Mouse (Mus musculus): ENCODE results near the gene Dennd1b.

Gene Dennd1b

DNA sequence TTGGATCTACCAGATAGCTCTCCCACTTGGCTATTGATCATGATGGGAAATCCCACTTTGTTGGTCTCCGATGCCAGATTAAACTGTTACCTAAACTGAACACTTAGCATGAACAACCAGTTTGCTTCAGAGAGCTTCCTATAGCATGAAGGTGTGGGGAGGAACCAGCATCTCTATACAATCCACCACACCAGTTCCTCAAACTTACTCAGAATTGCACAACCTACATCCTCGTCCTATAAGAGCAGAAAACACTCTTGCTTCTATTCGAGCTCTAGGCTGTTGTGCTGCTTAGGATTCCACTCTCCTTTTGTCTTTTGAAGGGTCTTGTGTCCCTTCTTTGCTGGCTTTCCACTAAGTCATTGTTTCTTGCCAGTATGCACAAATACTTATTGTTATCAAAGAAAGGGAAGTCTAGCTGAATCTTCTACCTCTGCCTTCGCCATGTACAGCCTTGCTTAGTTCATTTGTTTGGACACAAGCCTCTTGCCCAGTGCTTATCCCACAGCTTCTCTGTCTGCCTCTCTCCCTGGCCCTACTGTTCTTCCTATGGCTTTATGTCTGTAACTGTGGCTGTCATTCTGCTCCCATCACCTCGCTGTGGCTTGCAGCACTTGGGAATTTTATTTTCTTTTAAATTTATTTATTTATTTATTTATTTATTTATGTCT is 52.0 kb downstream of the Dennd1b start:
- in situ Hi-C loops (cut with MboI): no loop called here

DNA sequence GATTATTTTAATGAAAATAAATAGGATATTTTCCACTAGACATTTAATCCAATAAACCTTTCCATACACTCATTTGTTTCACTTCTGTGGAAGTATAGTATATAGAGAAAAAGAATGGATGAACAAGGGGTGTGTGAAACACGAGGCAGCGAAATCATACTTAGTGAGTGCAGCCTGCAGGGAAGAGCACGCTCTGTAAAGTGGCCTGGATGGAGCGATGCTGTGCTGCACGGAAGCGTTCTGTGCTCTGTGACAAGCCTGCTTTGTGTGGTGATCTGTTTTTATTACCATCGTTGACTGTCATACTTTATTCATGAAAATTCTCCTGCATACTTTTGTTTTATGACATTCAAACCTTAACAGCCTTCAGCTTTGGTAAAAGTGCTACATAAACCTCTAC is 58.1 kb downstream of the Dennd1b start:
- in situ Hi-C loops (cut with MboI): no loop called here

DNA sequence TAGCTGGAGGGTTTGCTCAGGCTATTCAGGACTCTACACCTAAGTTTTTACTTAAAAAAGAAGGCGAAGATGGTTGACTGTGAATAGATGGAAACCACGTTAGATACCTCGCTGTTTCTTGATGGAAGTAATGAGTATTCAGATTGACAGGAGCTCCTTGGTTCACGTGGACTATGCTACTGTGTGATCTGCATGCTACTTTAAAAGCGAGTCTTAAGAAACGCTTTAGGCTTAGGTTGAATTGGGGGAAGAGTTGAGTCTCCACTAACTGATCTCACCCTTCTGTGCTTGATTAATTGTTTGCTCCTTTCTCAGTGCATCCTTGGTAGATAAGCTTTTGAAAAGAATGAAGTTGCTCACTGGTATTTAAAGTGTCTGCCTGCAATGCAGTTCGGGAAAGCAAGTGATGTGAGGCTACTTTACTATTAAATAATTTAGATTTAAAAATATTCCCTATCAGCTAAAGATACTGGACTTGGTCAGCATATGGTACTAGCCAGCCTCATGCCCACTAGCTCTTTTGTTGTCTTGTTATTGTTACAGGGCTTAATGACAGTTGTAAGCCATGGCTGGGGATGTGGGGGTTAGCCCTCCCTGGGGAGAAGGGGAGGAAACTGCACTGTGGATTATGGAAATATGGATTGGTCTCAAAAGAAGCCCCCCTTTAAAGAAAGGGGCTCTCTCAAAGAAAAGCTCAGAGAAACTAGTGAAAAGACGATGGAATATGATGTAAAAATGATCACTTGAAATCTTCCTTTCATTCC is 62.8 kb downstream of the Dennd1b start:
- in situ Hi-C loops (cut with MboI): no loop called here

DNA sequence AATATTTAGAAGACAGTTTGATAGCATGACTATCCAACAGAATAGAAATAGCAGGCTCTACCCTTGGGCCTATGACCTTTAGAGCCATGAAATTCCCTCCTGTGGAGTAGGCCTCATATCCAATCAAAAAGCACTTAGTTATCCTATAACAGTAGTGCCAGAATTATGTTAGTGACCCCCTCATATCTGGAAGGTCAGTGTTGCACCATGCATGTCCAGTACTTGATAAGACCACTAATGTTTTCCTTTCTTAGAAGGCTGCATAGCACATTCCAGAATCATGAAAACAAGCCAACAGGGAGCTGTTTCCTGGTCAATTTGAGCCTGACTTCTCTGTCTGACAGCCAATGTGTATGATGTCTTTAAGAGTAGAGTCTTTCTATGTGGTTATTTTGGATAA is 66.3 kb downstream of the Dennd1b start:
- in situ Hi-C loops (cut with MboI): no loop called here

DNA sequence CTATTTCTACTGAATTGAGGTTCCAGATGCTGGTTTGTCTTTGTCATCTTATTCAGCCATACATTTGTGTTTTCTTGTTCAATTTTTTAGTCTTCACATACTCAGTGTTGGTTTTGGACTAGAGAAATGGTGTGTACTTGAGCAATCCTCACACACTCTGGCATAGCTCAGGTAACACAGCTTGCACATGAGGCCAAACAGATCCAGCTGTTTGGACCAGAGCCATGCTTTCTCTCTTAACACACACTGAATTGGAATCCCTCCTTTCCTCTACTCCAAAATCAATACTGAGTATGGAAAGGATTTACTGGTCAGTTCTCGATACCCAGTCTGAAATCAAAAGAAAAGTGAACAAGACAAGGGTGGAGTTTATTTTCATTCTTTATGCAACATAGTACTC is 69.2 kb downstream of the Dennd1b start:
- in situ Hi-C loops (cut with MboI): no loop called here

DNA sequence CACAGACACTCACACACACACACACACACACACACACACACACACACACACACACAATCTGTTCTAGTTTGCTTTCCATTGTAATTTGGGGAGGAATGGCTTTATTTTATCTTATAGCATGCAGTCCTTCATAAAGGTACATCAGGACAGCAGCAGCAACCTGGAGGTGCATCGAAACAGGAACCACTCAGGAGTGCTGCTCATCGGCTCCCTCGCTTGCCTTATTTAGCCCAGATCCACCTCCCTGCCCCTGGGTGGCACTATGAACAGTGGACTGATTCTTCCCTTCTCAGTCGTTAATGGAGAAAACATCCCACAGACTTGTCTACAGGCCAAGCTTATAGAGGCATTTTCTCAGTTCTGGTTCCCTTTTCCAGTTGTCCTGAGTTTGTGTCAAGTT is 71.9 kb downstream of the Dennd1b start:
- in situ Hi-C loops (cut with MboI): no loop called here

DNA sequence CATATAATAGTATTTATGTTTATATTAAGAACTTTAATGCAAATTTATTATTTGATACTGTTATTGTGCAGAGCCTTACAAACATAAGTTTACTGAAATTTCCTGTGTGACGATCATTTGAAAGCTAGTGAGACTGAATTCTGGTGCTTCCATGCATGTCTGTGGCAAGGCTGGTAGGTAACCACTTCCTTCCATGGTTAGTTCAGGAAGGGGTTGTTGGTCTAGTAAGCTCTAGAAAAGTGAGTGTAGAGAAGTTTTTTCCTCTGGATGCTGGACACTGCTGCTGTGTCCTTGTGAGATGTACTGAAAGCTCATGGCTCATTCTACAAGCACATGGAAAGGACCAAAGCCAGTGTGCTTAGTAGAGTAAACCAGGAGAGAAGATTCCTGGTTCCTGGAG is 73.1 kb downstream of the Dennd1b start:
- in situ Hi-C loops (cut with MboI): no loop called here

DNA sequence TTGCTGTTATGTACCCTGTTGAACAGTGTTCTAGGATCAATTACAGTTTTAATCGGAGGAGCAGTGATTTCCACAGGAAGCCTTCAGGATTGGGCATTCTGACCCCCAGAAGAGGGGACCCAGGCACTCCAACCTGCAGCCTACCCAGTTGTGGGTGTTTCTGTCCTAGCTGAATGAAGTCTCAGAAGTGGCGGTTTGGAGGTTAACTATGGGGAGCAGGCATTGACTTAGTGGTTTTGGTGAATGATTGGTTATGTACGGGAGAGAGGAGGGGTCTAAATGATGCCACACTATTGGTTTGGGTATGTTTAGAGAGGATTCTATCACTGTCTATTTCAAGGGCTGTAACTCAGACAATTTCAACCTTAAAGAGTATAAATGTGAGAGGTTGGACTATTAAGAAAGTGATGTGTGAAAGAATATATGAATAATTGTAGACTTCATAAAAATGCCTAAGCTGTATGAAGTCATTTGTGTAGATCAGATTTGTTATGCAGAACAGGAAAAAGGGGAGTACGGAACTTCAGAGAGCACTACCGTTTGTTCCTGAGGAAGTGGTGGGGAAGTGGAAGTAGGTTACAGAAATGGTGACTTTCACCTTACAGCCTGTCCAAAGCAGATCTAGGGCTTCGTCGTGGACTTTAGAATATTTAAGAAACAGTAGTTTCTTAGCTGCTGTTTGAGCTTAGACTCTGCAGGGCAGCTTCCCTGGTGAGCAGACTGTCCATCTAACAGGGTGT is 73.7 kb downstream of the Dennd1b start:
- in situ Hi-C loops (cut with MboI): no loop called here

DNA sequence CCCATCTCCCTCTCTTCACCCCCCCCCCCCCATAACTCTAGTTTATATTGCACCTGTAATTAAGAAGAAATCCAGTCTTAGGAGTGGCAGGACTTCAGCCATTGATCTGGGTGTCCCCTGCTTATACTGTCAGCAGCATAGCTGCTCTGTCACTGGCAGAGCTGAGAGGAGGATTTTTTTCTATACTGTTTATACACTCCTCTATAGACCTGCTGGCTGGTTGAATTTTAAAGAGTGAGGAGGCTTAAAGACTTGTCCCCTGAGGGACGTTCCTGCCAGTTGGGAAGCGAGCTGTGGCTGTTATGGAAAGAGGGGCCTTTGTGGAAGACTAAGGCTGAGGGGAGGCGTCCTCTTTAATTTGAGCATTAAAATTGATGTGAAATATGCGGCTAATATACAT is 74.8 kb downstream of the Dennd1b start:
- in situ Hi-C loops (cut with MboI): no loop called here

DNA sequence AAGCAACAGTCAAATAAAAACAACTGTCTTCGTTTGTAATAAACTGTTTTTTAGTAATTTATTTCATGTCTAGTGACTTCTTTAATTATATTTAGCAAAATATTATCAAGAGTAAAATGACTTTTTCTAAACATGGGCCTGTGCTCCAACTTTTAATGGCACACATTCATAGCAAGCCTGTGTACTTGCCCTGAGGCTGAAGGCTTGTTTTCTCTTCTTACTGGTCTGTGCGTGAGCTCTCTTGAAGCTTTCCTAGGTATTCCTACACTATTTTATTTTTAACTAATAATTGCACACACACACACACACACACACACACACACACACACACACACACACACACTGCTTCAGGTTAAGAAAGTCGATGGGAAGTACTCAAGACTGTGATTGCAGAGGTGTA is 75.4 kb downstream of the Dennd1b start:
- in situ Hi-C loops (cut with MboI): no loop called here

DNA sequence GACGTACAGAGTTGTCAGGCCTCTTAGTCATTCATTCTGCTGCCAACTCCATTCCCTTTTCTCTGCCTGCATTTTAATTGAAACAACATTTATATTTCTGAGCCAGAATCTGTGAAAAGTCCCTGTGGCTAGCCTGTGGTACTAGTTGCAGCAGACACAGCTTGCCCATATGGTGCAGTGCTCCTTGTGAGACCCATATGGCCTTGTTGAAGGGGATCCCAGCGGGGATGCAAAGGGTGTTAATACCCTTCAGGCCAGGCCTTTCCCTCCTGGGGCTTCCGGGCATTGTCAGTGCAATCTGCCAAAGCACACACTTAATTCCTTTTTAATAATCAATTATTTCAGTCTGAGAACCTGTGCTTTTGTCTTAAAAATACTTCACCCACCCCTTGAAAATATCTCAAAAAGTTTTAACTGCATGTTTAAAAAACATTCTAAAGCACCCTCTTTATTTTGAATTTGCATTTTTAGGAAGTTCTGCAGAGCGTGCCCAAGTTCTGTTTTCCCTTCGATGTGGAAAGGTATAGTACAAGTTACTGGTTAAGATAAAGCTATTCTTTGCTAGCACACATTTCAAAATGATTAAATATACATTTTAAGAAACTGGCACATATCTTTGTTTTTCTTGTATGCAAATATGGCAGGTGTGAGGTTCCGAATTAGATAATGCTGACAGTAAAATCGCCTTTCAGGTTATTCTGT is 76.4 kb downstream of the Dennd1b start:
- in situ Hi-C loops (cut with MboI): no loop called here

DNA sequence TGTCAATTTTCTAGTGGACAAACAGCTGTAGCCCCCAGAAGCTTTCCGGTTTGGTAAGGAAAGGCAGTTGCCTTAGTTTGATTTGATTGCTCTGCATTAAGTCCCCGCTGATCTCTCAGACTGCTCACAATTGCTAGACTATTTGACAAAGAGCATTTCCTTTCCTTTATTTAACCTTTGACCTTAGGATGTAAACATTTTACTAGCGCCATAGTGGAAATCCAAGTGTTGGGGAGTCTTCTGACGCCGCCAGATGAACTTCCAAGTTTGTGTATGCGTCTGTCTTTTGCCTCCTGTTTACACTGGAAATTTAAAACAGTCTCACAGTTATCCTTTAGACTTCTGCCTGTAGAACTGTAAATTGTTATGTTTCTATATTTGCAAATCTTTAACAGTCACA is 85.8 kb downstream of the Dennd1b start:
- in situ Hi-C loops (cut with MboI): no loop called here

DNA sequence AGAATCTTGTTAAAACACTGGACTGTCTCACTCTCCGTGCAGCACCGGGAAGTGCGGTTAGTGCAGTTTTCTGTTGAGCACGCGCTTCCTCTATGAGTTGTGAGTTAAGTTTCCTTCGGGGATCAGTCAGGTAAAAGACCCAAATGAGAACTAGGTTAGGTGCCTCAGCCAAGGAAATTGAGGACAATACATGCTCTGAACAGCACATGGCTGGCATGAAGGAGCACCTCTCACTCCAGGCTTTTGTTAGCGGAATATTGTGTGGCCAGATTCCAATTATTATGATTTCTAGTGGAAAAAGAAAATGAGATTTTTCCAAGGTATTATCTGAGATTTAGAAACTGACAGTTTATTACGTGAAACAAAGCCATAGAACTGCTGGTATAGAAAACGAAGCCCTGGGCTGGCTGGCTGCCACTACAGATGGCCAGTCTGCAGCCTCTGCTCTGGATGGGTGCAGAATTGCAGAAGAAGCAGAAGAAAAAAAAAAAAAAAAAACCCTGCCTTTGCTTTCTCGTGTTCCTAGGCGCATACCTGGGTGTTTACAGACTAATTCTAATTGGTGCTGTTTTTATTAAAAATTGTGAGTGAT is 86.7 kb downstream of the Dennd1b start:
- in situ Hi-C loops (cut with MboI): no loop called here

DNA sequence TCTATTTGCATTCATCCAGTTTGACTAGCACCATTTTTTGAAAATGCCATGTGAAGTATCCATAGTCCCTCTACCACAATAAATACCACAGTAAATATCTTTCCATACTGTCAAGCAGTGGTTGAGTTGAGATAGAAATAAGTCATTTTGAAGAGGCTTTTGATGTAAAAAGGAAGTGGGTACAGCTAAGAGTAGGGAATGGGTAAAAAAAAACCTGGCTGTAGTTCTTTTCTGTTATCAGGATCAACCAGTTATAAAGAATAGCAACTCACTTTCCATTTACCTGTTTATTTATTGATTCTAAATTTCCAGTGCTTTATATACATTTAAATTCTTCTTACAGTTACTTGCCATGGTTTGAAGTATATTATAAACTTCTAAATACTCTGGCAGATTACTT is 89.8 kb downstream of the Dennd1b start:
- in situ Hi-C loops (cut with MboI): no loop called here

DNA sequence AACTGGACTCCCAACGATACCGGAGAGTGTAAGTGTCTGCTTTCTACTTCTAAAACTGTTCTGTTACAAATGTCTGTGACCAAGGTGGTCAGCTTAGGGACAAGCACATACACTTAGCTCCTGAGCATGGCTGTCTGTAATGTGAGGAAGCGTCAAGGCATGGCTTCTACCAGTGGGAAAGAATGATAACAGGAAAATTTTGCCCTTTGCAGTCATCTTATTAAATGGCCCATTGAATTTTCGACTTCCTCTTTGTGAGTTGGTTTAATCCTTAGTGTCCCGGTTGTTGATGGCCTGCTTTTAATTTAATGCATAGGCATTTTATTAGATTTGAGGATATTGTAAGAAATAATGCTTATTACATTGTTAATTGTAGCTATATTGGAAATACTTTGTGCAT is 97.1 kb downstream of the Dennd1b start:
- in situ Hi-C loops (cut with MboI): no loop called here

DNA sequence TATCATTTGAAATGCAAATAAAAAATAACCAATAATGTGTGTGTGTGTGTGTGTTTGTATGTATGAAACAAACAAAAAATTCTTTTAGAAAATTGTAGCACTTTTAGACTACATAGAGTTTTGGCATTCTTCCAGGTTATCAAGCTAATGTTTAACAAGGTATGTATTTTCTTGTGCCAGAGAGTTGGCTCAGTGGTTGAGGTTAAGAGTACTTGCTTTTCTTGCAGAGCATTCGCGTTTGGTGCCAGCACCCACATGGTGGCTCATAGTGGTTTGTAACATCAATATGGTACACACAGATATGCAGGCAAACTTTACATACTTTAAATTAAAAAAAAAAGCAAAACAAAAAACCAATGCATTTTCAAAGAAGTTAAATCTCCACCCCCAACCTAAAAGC is 101.5 kb downstream of the Dennd1b start:
- in situ Hi-C loops (cut with MboI): no loop called here

DNA sequence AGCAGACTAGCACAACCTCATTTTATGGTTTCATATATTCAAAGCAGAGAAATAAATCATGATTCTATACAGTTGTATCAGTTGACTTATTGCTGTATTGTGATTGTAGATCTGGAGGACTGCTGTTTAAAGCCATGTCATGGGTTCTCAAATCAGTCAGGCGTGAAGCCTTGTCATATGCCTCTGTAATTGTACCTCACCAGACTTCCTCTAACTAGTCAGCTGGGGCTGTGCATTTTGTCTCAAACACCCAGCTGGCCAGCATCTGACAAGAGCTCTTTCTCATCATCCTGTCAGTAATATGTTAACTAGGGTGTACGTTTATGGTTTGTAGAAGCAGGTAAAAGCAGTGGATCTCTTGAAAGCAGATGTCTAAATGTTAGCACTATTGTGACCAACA is 104.0 kb downstream of the Dennd1b start:
- in situ Hi-C loops (cut with MboI): no loop called here

DNA sequence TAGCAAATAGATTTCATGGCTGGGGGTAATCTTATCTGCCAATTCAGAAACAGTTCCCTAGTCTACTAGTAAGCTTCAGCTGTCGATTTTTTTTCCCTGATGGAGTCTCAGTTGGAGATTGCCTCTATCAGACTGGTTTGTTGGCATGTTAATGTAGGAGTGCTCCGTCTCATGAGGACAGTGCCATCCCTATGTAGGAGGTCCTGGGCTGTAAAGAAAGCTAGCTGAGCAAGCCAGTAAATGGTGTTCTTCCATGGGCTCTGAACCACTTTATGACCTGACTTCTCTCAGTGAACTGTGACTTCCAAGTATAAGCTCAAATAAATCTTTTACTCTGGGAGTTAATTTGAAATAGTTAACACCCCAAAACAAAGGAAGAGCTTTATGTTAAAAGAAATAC is 107.8 kb downstream of the Dennd1b start:
- in situ Hi-C loops (cut with MboI): loop anchor here (10.0 kb wide), 1 partner anchor 226 kb away; the partner anchor contains the start of gene Lhx9

DNA sequence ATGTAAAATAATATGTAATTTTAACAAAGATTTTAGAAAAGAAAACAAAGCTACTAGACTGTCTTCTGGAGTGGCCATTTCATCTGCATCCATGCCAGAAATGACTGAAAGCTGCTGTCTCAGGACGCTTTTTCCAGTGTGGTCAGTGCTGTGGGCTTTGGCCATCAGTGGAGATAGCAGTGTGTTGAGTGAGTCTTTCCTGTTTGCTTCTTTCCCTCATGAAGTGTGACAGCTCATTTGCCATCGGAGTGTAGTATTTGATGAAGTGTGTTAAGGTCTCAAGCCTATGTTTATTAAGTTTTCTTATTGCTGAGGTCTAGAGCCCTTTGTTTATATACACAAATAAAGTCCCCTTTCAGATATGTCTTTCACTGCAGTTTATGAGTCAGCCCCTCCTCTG is 112.4 kb downstream of the Dennd1b start:
- in situ Hi-C loops (cut with MboI): loop anchor here (10.0 kb wide), 1 partner anchor 231 kb away; the partner anchor contains the start of gene Lhx9

DNA sequence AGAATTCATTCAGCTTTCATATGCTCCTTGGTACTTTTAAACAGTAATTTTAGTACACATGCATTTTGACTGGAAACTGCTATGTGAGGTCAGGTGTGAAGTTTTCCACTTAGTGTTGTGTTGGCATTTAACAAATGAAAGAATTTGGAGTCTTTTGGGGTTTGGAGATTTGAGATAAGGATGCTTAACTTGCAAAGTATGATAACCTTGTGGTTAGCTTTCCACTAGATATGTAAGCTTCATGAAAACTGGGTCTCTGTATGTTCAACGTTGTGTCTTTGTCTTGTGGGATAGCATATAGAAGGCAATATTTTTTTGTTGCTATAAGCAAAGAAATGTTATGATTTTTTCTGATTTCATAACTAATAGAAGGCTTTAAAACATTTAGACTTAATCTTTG is 114.8 kb downstream of the Dennd1b start:
- in situ Hi-C loops (cut with MboI): loop anchor here (10.0 kb wide), 1 partner anchor 233 kb away; the partner anchor contains the start of gene Lhx9

DNA sequence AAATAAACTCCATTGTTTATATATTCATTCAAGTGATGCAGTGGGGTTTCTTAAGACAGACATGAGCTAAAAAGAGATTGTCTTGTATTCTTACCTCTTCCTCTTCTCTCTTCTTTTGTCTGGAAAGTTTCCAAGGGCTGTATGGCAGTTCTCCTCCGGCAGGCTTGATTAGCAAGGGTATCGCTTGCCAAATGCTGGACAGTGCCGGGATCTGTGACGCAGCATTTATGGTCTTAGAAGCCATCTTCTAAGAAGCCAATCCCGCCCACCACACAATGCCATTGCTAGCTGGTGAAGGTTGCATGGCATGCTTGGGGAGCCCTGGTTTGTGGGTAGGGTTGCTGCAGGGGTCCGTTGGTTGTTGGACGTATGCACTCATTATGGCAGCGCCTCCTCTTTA is 115.8 kb downstream of the Dennd1b start:
- in situ Hi-C loops (cut with MboI): loop anchor here (10.0 kb wide), 1 partner anchor 234 kb away; the partner anchor contains the start of gene Lhx9

DNA sequence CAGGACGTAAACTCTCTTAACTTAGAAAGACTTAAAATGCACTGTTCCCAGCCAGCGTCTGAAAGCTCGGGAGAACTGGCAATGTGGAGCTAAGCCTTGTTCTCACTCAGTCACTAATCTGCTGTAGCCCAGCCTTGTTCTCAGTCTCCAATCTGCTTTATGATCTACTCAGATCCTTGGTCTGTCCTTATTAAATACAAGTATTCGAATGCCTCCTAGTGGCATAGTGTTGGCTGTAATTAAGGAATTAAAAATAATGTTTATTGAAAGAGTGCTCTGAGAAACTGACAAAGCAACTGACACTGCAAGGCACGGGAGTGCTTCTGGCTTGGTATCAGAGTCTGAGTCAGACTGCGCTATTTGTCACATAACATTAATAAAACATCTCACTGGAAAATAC is 116.3 kb downstream of the Dennd1b start:
- in situ Hi-C loops (cut with MboI): loop anchor here (10.0 kb wide), 1 partner anchor 235 kb away; the partner anchor contains the start of gene Lhx9

Data from mature B cell (primary cell).